In the genomic region with DNA sequence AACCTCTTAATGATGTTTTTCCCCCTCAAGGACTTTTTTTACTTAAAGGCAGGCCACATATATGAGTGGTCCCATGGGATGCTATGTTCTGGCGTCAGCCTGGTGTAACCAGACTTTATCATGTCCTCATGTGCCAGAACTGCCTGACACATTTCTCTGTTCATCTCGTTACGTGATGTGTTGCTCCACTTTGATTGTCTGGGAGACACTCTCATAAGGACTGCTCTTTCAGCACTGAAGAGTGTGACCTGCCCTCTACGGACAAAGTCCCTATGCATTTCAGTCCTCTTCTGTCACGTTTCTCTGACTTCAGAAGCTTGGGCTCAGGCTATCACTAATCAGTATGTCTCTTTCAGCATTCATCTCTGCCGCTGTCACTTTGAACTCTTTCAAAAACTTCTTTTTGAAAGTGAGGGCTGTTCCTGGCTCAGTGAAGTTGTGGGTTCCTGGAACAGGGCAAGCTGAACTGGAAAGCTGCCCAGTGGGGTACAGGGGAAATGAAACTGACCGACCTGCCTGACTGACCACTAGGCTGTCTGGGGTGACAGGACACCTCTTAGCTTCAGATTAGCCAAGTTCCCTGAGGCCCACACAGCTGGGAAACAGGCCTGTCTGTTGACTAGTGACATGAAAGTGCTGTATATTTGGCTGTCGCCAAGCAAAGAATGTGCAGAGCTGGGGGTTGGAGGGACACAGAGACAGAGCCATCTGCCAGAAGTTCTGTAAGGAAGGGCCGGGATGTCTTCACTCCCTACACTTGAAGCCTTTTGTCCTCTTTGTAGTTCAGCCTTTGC, we compare ENCODE assay signal across 10 mouse cellular contexts. TPM values are rescaled to one million over a fixed set of nuclear protein-coding genes. Genes with fewer than 3 reads are reported as not detected.
DNase-seq lines count a peak whose midpoint lies in the region; ATAC-seq and TF ChIP-seq lines count a peak whose summit lies in the region.
"Had no signal": no experiment of that assay in that cellular context is flagged by ENCODE, and none has a peak within 500 bp of the region (broad histone marks: within the 10 kb centered on the region; RNA-seq: fewer than 3 reads in every experiment).

No protein-coding gene starts in this region.

- TF ChIP-seq CTCF in heart, postnatal 0 days (IDR thresholded peaks at IDR 0.05; ENCODE audit: low read depth) = no peak
- TF ChIP-seq CTCF in liver, postnatal 0 days (IDR thresholded peaks at IDR 0.05; ENCODE audit: low read depth) = no peak

- H3K4me1 ChIP-seq in embryonic facial prominence, embryonic 10.5 days = peaks cover 78% of the 10 kb centered on the region
- H3K4me1 ChIP-seq in heart, postnatal 0 days (ENCODE audit: control insufficient read depth, insufficient read depth) = peaks cover 78% of the 10 kb centered on the region
- H3K4me1 ChIP-seq in liver, postnatal 0 days (ENCODE audit: insufficient read depth) = peaks cover 11% of the 10 kb centered on the region

- no peak overlapping the region; the same call in 1 of the 2 replicates for H3K4me2 ChIP-seq in heart, postnatal 0 days (ENCODE audit: low read depth, low read length)
- no peak overlapping the region for H3K4me2 ChIP-seq in liver, postnatal 0 days (ENCODE audit: low read depth, low read length)
- H3K4me2 ChIP-seq: stomach, embryonic 15.5 days had no signal

- H3K4me3 ChIP-seq in embryonic facial prominence, embryonic 10.5 days = no peak overlapping the region
- H3K4me3 ChIP-seq in heart, postnatal 0 days (ENCODE audit: low read depth, low read length) = no peak overlapping the region
- H3K4me3 ChIP-seq in liver, postnatal 0 days (ENCODE audit: low read depth, low read length) = no peak overlapping the region
- H3K4me3 ChIP-seq: myocyte; stomach, embryonic 15.5 days had no signal

- no peak overlapping the region for H3K9ac ChIP-seq in heart, postnatal 0 days (replicated peaks; ENCODE audit: low read depth, low read length)
- H3K9ac ChIP-seq in liver, postnatal 0 days (replicated peaks) = no peak overlapping the region
- H3K9ac ChIP-seq: stomach, embryonic 15.5 days had no signal

- 56% methylated on average over 9 of the region's 9 CpGs for WGBS in embryonic facial prominence, embryonic 10.5 days
- 19% methylated on average over 9 of the region's 9 CpGs for WGBS in heart, postnatal 0 days
- 55% methylated on average over 9 of the region's 9 CpGs for WGBS in liver, postnatal 0 days (ENCODE audit: insufficient replicate concordance)

- peak; percentile 23 to 31 for DNase-seq in layer of hippocampus, postnatal 10 days (ENCODE audit: low spot score in 2 of 2)
- no peak for DNase-seq in layer of hippocampus, postnatal 36 days
- no peak for DNase-seq in embryonic facial prominence, embryonic 10.5 days (ENCODE audit: low spot score)
- DNase-seq in heart, postnatal 0 days (ENCODE audit: low spot score) = no peak
- peak; percentile 75 for DNase-seq in liver, postnatal 0 days
- DNase-seq in layer of hippocampus, postnatal 14 days (ENCODE audit: low spot score in 2 of 2) = no peak
- no peak for DNase-seq in spleen, adult 12 weeks (ENCODE audit: low spot score)
- DNase-seq in frontal cortex, postnatal 14 days (ENCODE audit: low spot score in 2 of 2) = no peak

- peak overlapping the region; percentile 54 for H3K27ac ChIP-seq in embryonic facial prominence, embryonic 10.5 days (replicated peaks)
- peak overlapping the region; percentile 86 for H3K27ac ChIP-seq in heart, postnatal 0 days (ENCODE audit: low read depth)
- peak overlapping the region; percentile 71 for H3K27ac ChIP-seq in liver, postnatal 0 days (ENCODE audit: low read depth)
- H3K27ac ChIP-seq: stomach, embryonic 15.5 days had no signal

- peak; percentile 24; the same call in 1 of the 2 replicates for TF ChIP-seq EP300 in heart, postnatal 0 days (IDR thresholded peaks at IDR 0.05; ENCODE audit: low read depth)
- TF ChIP-seq EP300 in liver, postnatal 0 days (IDR thresholded peaks at IDR 0.05; ENCODE audit: low read depth) = no peak

- no peaks in the 10 kb centered on the region for H3K27me3 ChIP-seq in embryonic facial prominence, embryonic 10.5 days (replicated peaks; ENCODE audit: low read depth, poor library complexity, severe bottlenecking)
- H3K27me3 ChIP-seq in heart, postnatal 0 days (ENCODE audit: control insufficient read depth, insufficient read depth, low read length) = no peaks in the 10 kb centered on the region
- H3K27me3 ChIP-seq in liver, postnatal 0 days (ENCODE audit: insufficient read depth, low read length) = no peaks in the 10 kb centered on the region
- H3K27me3 ChIP-seq: stomach, embryonic 15.5 days had no signal

- H3K9me3 ChIP-seq in embryonic facial prominence, embryonic 10.5 days = no peaks in the 10 kb centered on the region
- no peaks in the 10 kb centered on the region for H3K9me3 ChIP-seq in heart, postnatal 0 days (replicated peaks; ENCODE audit: control insufficient read depth, low read length)
- H3K9me3 ChIP-seq in liver, postnatal 0 days (ENCODE audit: low read length) = no peaks in the 10 kb centered on the region
- H3K9me3 ChIP-seq: stomach, embryonic 15.5 days had no signal

- peak; percentile 79 for ATAC-seq in heart, postnatal 0 days (ENCODE audit: insufficient read depth, low read depth)
- ATAC-seq in liver, postnatal 0 days = peak; percentile 94

- no peaks in the 10 kb centered on the region; the same call in 1 of the 2 replicates for H3K36me3 ChIP-seq in embryonic facial prominence, embryonic 10.5 days (replicated peaks)
- peaks cover 4% of the 10 kb centered on the region; the same call in 1 of the 2 replicates for H3K36me3 ChIP-seq in heart, postnatal 0 days (replicated peaks; ENCODE audit: control insufficient read depth, insufficient read depth, low read length)
- no peaks in the 10 kb centered on the region for H3K36me3 ChIP-seq in liver, postnatal 0 days (replicated peaks; ENCODE audit: insufficient read depth, low read length)
- H3K36me3 ChIP-seq: stomach, embryonic 15.5 days had no signal

RNA-seq across cellular contexts. Expression of gene Pdzrn3, which starts 10.7 kb away (rescaled TPM):
- total RNA-seq in layer of hippocampus, postnatal 10 days (2021) = 10 to 100 TPM; 18.8 to 21.4 TPM
- total RNA-seq in layer of hippocampus, postnatal 36 days (2021) = 1 to 10 TPM; 8.6 to 9.0 TPM
- 7.9 and 8.9 TPM in 2 replicates for polyA plus RNA-seq in embryonic facial prominence, embryonic 10.5 days (2016; fragmentation: Nextera tagmentation; extraction: Ambion mirVana)
- total RNA-seq in heart, postnatal 0 days (2014; rRNA removed; ENCODE audit: low replicate concordance) = 116 and 128 TPM in 2 replicates
- polyA plus RNA-seq in heart, postnatal 0 days (2015; fragmentation: Nextera tagmentation; extraction: Ambion mirVana) = 7.6 and 12.2 TPM in 2 replicates
- 0.60 and 0.69 TPM in 2 replicates for polyA plus RNA-seq in liver, postnatal 0 days (2015; fragmentation: Nextera tagmentation; extraction: Ambion mirVana)
- total RNA-seq in layer of hippocampus, postnatal 14 days (2021) = 10 to 100 TPM; 10.5 to 10.7 TPM

Comparison
In these comparisons a context has a peak if more than half of its experiments do, and no peak if none do; other contexts are left out.
1. DNase-seq: peak in layer of hippocampus, postnatal 10 days (2 of 2) and liver, postnatal 0 days (single experiment); none in layer of hippocampus, postnatal 36 days (0 of 2), embryonic facial prominence, embryonic 10.5 days (single experiment), heart, postnatal 0 days (single experiment), layer of hippocampus, postnatal 14 days (0 of 2), spleen, adult 12 weeks (single experiment) and frontal cortex, postnatal 14 days (0 of 2).
2. Peak in every context shown above with its lines, with median percentiles within 50 percentile points of each other: H3K27ac ChIP-seq.